Mouse (Mus musculus): ENCODE results near the gene Sprr2h. TPM values are rescaled to one million over a fixed set of nuclear protein-coding genes. Genes with fewer than 3 reads are reported as not detected.

Gene Sprr2h
- not detected for polyA plus RNA-seq (2014; fragmentation: Illumina TruSeq; extraction: RNeasy Lipid Tissue Mini Kit (QIAGEN cat#74804); ENCODE audit: low read depth, low replicate concordance)

DNA sequence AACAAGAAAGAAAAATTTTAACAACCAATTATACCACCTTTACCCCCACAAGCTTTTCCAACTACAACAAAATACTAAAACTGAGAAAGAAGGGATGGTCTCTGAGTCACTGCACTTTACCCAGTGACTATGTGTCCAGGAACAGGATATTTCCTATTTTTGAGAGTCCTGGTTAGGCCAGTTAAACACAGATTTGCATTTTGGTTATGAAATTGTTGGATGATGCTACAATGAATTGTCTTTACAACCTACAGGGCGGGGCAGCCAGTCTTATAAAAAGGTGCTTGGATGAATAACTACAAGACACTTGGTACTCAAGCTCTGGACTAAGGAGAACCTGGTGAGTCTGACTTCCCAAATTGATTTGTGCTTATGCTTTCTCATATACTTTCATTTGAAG lies at the start of gene Sprr2h:
Sprr2h (plus strand) TSS at position 301 of the 400 bp plus-strand sequence.

DNA sequence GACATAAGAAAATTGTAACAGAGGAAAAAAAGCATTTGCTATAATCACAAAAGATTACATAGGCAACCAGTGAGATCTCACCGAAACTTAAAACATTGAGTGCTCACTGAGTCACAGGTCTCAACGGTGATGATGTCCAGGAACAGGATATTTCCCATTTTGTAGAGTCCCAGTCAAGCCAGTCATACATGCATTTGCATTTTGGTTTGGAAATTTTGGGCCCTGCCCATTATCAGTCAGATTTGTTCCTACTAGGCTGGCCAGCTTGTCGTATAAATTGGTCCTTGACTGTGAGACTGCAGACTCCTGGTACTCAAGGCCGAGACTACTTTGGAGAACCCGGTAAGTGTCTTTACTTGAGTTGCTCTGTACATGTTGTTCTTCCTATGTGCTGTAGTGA lies 46.6 kb upstream of the Sprr2h start, which contains the start of gene Sprr2d:
Sprr2d (plus strand) TSS at position 301 of the 400 bp plus-strand sequence.

DNA sequence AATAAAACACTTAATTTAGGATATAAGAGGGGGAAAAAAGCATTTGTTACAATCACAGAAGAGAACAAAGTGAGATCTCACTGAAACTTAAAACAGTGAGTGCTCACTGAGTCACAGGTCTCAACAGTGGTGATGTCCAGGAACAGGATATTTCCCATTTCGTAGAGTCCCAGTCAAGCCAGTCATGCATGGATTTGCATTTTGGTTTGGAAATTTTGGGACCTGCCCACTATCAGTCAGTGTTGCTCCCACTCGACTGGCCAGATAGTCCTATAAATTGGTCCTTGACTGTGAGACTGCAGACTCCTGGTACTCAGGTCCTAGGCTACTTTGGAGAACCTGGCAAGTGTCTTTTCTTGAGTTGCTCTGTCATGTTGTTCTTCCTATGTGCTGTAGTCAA lies 33.6 kb upstream of the Sprr2h start, which contains the start of gene Sprr2e:
Sprr2e (plus strand) TSS at position 301 of the 400 bp plus-strand sequence.

DNA sequence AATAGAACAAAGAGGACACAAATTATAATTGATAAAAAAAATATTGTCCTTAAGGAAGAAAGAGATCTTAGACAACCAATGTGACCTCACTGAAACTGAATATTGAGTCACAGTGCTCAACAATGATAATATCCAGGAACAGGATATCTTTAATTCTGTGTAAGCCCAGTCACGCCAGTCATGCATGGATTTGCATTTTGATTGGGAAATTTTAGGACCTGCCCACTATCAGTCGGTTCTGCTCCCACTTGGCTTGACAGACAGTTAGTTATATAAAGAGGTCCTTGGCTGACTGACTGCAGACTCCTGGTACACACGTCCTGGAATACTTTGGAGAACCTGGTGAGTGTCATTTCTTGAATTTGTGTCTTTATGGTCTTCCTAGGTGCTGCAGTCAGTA lies 20.6 kb upstream of the Sprr2h start, which contains the start of gene Sprr2f:
Sprr2f (plus strand) TSS at position 301 of the 400 bp plus-strand sequence.

DNA sequence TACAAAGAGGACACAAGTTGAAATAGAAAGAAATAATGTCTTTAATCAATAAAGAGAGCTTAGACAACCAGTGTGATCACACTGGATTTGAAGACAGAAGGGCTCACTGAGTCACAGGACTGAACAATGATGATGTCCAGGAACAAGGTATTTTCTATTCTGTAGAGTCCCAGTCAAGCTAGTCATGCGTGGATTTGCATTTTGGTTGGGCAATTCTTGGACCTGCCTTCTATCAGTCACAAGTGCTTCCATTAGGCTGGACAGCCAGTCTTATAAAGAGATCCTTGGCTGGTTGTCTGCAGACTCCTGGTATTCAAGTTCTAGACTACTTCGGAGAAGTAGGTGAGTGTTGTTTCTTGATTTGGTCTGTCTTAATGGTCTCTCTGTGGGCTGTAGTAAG lies 22.2 kb downstream of the Sprr2h start, which contains the start of gene Sprr2i:
Sprr2i (plus strand) TSS at position 301 of the 400 bp plus-strand sequence.

DNA sequence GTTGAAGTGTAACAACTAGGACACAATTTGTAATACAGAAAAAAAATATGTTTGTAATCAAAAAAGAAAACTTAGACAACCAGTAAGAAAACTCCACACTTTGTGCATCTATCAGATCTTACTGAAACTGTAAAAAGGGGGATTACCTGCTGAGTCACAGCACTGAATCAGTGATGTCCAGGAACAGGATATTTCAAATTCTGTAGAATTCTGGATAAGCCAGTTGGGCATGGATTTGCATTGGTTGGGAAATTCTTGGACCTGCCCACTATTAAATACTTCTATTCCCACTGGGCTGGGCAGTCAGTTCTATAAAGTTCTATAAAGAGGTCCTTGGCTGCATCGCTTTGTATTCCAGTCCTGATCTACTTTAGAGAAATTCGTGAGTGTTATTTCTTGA lies 32.3 kb downstream of the Sprr2h start, which contains the start of gene Sprr2j-ps:
Sprr2j-ps (plus strand) TSS at position 301 of the 400 bp plus-strand sequence.

DNA sequence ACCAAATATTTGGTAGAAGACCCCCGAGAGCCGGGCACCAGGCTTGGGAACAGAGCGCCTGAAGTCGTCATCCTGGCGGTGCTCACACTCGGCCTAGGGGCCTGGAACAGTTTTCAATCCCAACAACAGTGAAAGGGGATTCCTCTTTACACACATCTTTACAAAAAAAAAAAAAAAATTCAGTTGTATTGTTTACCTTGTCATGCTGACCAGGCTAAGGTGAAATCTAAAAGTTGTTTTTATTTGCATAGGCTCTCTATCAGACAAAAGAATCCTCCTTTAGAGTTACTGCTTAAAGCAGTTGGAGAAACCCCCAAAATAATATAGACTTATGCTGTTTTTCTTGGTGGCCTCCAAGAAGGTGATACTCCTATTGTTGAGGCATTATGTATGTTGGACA lies 43.8 kb downstream of the Sprr2h start, which contains the start of gene Gm9774:
Gm9774 (minus strand) TSS at position 101 of the 400 bp plus-strand sequence.

DNA sequence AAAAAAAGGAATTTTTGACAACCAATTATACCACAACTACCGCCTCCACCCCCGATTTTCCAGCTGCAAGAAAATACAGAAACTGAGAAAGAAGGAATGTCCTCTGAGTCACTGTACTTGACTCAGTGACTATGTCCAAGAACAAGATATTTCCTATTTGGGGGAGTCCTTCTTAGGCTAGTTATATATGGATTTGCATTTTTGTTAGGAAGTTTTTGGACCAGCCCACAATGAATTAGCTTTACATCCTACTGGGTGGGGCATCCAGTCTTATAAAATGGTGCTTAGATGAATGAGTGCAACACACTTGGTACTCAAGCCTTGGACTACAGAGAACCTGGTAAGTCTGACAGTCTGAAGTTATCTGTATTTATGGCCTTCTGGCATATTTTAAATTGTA lies 46.8 kb downstream of the Sprr2h start, which contains the start of gene Sprr2k:
Sprr2k (plus strand) TSS at position 301 of the 400 bp plus-strand sequence.

Other genes with a start within 250 kb of the Sprr2h start
- not detected for gene Lelp1, start 242.9 kb upstream of the Sprr2h start, polyA plus RNA-seq (2014; fragmentation: Illumina TruSeq; extraction: RNeasy Lipid Tissue Mini Kit (QIAGEN cat#74804); ENCODE audit: low read depth, low replicate concordance)
- gene Sprr2a1, start 169.9 kb upstream of the Sprr2h start, polyA plus RNA-seq (2014; fragmentation: Illumina TruSeq; extraction: RNeasy Lipid Tissue Mini Kit (QIAGEN cat#74804); ENCODE audit: low read depth, low replicate concordance): 1.1 TPM
- gene Sprr2a2, start 169.8 kb upstream of the Sprr2h start, polyA plus RNA-seq (2014; fragmentation: Illumina TruSeq; extraction: RNeasy Lipid Tissue Mini Kit (QIAGEN cat#74804); ENCODE audit: low read depth, low replicate concordance): 11.2 TPM
- gene Sprr2a3, start 100.3 kb upstream of the Sprr2h start, polyA plus RNA-seq (2014; fragmentation: Illumina TruSeq; extraction: RNeasy Lipid Tissue Mini Kit (QIAGEN cat#74804); ENCODE audit: low read depth, low replicate concordance): 0.85 TPM
- gene Sprr2b, start 69.1 kb upstream of the Sprr2h start, polyA plus RNA-seq (2014; fragmentation: Illumina TruSeq; extraction: RNeasy Lipid Tissue Mini Kit (QIAGEN cat#74804); ENCODE audit: low read depth, low replicate concordance): not detected
- gene Sprr2d, start 46.5 kb upstream of the Sprr2h start, polyA plus RNA-seq (2014; fragmentation: Illumina TruSeq; extraction: RNeasy Lipid Tissue Mini Kit (QIAGEN cat#74804); ENCODE audit: low read depth, low replicate concordance): not detected
- not detected for gene Sprr2e, start 33.5 kb upstream of the Sprr2h start, polyA plus RNA-seq (2014; fragmentation: Illumina TruSeq; extraction: RNeasy Lipid Tissue Mini Kit (QIAGEN cat#74804); ENCODE audit: low read depth, low replicate concordance)
- gene Sprr2f, start 20.5 kb upstream of the Sprr2h start, polyA plus RNA-seq (2014; fragmentation: Illumina TruSeq; extraction: RNeasy Lipid Tissue Mini Kit (QIAGEN cat#74804); ENCODE audit: low read depth, low replicate concordance): not detected
- not detected for gene Sprr2i, start 22.3 kb downstream of the Sprr2h start, polyA plus RNA-seq (2014; fragmentation: Illumina TruSeq; extraction: RNeasy Lipid Tissue Mini Kit (QIAGEN cat#74804); ENCODE audit: low read depth, low replicate concordance)
- gene Sprr2j-ps, start 32.4 kb downstream of the Sprr2h start, polyA plus RNA-seq (2014; fragmentation: Illumina TruSeq; extraction: RNeasy Lipid Tissue Mini Kit (QIAGEN cat#74804); ENCODE audit: low read depth, low replicate concordance): not detected
- 4.8 TPM for gene Gm9774, start 43.7 kb downstream of the Sprr2h start, polyA plus RNA-seq (2014; fragmentation: Illumina TruSeq; extraction: RNeasy Lipid Tissue Mini Kit (QIAGEN cat#74804); ENCODE audit: low read depth, low replicate concordance)
- not detected for gene Sprr2k, start 46.9 kb downstream of the Sprr2h start, polyA plus RNA-seq (2014; fragmentation: Illumina TruSeq; extraction: RNeasy Lipid Tissue Mini Kit (QIAGEN cat#74804); ENCODE audit: low read depth, low replicate concordance)
- gene Sprr1b, start 53.1 kb downstream of the Sprr2h start, polyA plus RNA-seq (2014; fragmentation: Illumina TruSeq; extraction: RNeasy Lipid Tissue Mini Kit (QIAGEN cat#74804); ENCODE audit: low read depth, low replicate concordance): not detected
- not detected for gene Sprr3, start 73.0 kb downstream of the Sprr2h start, polyA plus RNA-seq (2014; fragmentation: Illumina TruSeq; extraction: RNeasy Lipid Tissue Mini Kit (QIAGEN cat#74804); ENCODE audit: low read depth, low replicate concordance)
- 9.1 TPM for gene Sprr1a, start 100.2 kb downstream of the Sprr2h start, polyA plus RNA-seq (2014; fragmentation: Illumina TruSeq; extraction: RNeasy Lipid Tissue Mini Kit (QIAGEN cat#74804); ENCODE audit: low read depth, low replicate concordance)
- not detected for gene Sprr4, start 114.8 kb downstream of the Sprr2h start, polyA plus RNA-seq (2014; fragmentation: Illumina TruSeq; extraction: RNeasy Lipid Tissue Mini Kit (QIAGEN cat#74804); ENCODE audit: low read depth, low replicate concordance)
- not detected for gene 2310046K23Rik, start 148.8 kb downstream of the Sprr2h start, polyA plus RNA-seq (2014; fragmentation: Illumina TruSeq; extraction: RNeasy Lipid Tissue Mini Kit (QIAGEN cat#74804); ENCODE audit: low read depth, low replicate concordance)
- gene Ivl, start 188.1 kb downstream of the Sprr2h start, polyA plus RNA-seq (2014; fragmentation: Illumina TruSeq; extraction: RNeasy Lipid Tissue Mini Kit (QIAGEN cat#74804); ENCODE audit: low read depth, low replicate concordance): 0.24 TPM
- gene Smcp, start 203.3 kb downstream of the Sprr2h start, polyA plus RNA-seq (2014; fragmentation: Illumina TruSeq; extraction: RNeasy Lipid Tissue Mini Kit (QIAGEN cat#74804); ENCODE audit: low read depth, low replicate concordance): 2.1 TPM
- not detected for gene 2210017I01Rik, start 221.8 kb downstream of the Sprr2h start, polyA plus RNA-seq (2014; fragmentation: Illumina TruSeq; extraction: RNeasy Lipid Tissue Mini Kit (QIAGEN cat#74804); ENCODE audit: low read depth, low replicate concordance)
- not detected for gene Lce6a, start 236.0 kb downstream of the Sprr2h start, polyA plus RNA-seq (2014; fragmentation: Illumina TruSeq; extraction: RNeasy Lipid Tissue Mini Kit (QIAGEN cat#74804); ENCODE audit: low read depth, low replicate concordance)